In the genomic region with DNA sequence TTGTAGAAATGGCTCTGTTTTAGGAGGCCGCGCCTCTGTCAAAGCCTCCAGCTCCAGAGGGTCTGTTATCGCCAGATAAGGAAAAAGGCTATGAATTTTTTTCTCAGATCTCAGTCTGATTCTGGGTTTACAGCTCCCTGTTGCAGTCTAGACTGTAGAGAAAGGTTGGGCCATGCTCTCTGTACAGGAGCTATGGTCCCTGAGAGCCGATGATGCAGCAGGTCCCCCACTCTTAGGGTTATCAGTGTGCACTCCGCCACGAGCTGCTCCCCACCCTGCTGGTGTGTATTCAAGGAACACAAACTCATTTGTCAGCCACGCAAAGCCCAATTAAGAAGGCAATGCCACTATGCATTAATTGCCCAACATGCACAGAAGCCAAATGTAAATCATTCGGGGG, we compare ENCODE assay signal across 20 mouse cellular contexts.
A peak's percentile ranks its signal among the peaks of the same experiment; 100 is the strongest.
DNase-seq lines count a peak whose midpoint lies in the region; ATAC-seq and TF ChIP-seq lines count a peak whose summit lies in the region.
"Had no signal": no experiment of that assay in that cellular context is flagged by ENCODE, and none has a peak within 500 bp of the region (broad histone marks: within the 10 kb centered on the region; RNA-seq: fewer than 3 reads in every experiment).

No protein-coding gene starts in this region.

- H3K4me1 ChIP-seq in midbrain, embryonic 10.5 days, result peaks cover 38% of the 10 kb centered on the region
- H3K4me1 ChIP-seq in midbrain, postnatal 0 days (ENCODE audit: insufficient read depth, low read length), result 0 out of 2 replicates have a peak, but pooled peaks cover 2% of the 10 kb centered on the region
- peaks cover 36% of the 10 kb centered on the region for H3K4me1 ChIP-seq in midbrain, embryonic 12.5 days
- H3K4me1 ChIP-seq: stomach, embryonic 15.5 days had no signal

- H3K9me3 ChIP-seq in midbrain, embryonic 10.5 days (replicated peaks), result no peaks in the 10 kb centered on the region
- H3K9me3 ChIP-seq in midbrain, postnatal 0 days (ENCODE audit: low read length), result no peaks in the 10 kb centered on the region
- no peaks in the 10 kb centered on the region for H3K9me3 ChIP-seq in midbrain, embryonic 12.5 days
- H3K9me3 ChIP-seq: stomach, embryonic 15.5 days had no signal

- WGBS in midbrain, embryonic 10.5 days, result 59% methylated on average over 8 of the region's 8 CpGs
- 43% methylated on average over 8 of the region's 8 CpGs for WGBS in midbrain, postnatal 0 days
- WGBS in midbrain, embryonic 12.5 days, result 35% methylated on average over 8 of the region's 8 CpGs

- H3K27ac ChIP-seq in midbrain, embryonic 10.5 days (replicated peaks), result peak overlapping the region; percentile 75
- H3K27ac ChIP-seq in midbrain, postnatal 0 days (ENCODE audit: low read depth, low read length), result no peak overlapping the region
- peak overlapping the region; percentile 73 for H3K27ac ChIP-seq in midbrain, embryonic 12.5 days (replicated peaks)
- H3K27ac ChIP-seq: stomach, embryonic 15.5 days had no signal

- intact Hi-C loops in left cerebral cortex, postnatal 36 days (cut with DNase I), result loop anchor here (10.0 kb wide), 1 partner anchor 201 kb away; no protein-coding TSS in a partner anchor

- peak; percentile 17 for DNase-seq in embryo, embryonic 10 days (ENCODE audit: low spot score)
- no peak for DNase-seq in embryo, embryonic 9.5 days (ENCODE audit: extremely low spot score)
- no peak for DNase-seq in midbrain, embryonic 10.5 days (ENCODE audit: low spot score)
- DNase-seq in midbrain, postnatal 0 days (ENCODE audit: low spot score), result no peak
- no peak for DNase-seq in urinary bladder, postnatal 4 days (ENCODE audit: low spot score in 2 of 2)
- no peak for DNase-seq in urinary bladder, adult 18-20 months (ENCODE audit: low spot score in 2 of 2)
- DNase-seq in left cerebral cortex, postnatal 36 days (ENCODE audit: low spot score in 2 of 2), result no peak
- DNase-seq: kidney, adult 9 months; layer of hippocampus, adult 9-11 months; lung, adult 2 months; lung, postnatal 4 days; right cerebral cortex, adult 18-20 months; spleen, adult 18-20 months; thymus, adult 2 months had no signal

- ATAC-seq in midbrain, postnatal 0 days (ENCODE audit: low FRiP score), result no peak
- ATAC-seq in midbrain, embryonic 12.5 days (ENCODE audit: low FRiP score, low read depth), result no peak
- ATAC-seq: CD4-positive, CD25-positive, alpha-beta regulatory T cell, adult 4 months had no signal

- no peak overlapping the region for H3K4me3 ChIP-seq in midbrain, embryonic 10.5 days
- no peak overlapping the region for H3K4me3 ChIP-seq in midbrain, postnatal 0 days (ENCODE audit: low read depth, low read length)
- no peak overlapping the region for H3K4me3 ChIP-seq in midbrain, embryonic 12.5 days
- H3K4me3 ChIP-seq: erythroblast, embryonic 14.5 days; stomach, embryonic 15.5 days had no signal

- H3K36me3 ChIP-seq in midbrain, embryonic 10.5 days, result no peaks in the 10 kb centered on the region
- H3K36me3 ChIP-seq in midbrain, postnatal 0 days (ENCODE audit: insufficient read depth, low read length), result no peaks in the 10 kb centered on the region
- H3K36me3 ChIP-seq in midbrain, embryonic 12.5 days, result no peaks in the 10 kb centered on the region
- H3K36me3 ChIP-seq: G1E; stomach, embryonic 15.5 days had no signal

- no peak overlapping the region for H3K9ac ChIP-seq in midbrain, postnatal 0 days (replicated peaks; ENCODE audit: low read length, poor library complexity, severe bottlenecking)
- no peak overlapping the region for H3K9ac ChIP-seq in midbrain, embryonic 12.5 days (replicated peaks)
- H3K9ac ChIP-seq: stomach, embryonic 15.5 days had no signal

- H3K4me2 ChIP-seq in midbrain, postnatal 0 days (ENCODE audit: low read depth, low read length, poor library complexity, severe bottlenecking), result no peak overlapping the region
- no peak overlapping the region for H3K4me2 ChIP-seq in midbrain, embryonic 12.5 days (replicated peaks)
- H3K4me2 ChIP-seq: heart, embryonic 11.5 days; stomach, embryonic 15.5 days had no signal

- peaks cover 62% of the 10 kb centered on the region for H3K27me3 ChIP-seq in midbrain, embryonic 10.5 days (ENCODE audit: low read depth, poor library complexity, severe bottlenecking)
- no peaks in the 10 kb centered on the region for H3K27me3 ChIP-seq in midbrain, postnatal 0 days (ENCODE audit: insufficient read depth, low read length)
- 0 out of 2 replicates have a peak, but pooled peaks cover 7% of the 10 kb centered on the region for H3K27me3 ChIP-seq in midbrain, embryonic 12.5 days
- H3K27me3 ChIP-seq: stomach, embryonic 15.5 days had no signal

- TF ChIP-seq CTCF in midbrain, postnatal 0 days (IDR thresholded peaks at IDR 0.05), result no peak
